Mouse (Mus musculus) thymus, adult 2 months (tissue): ENCODE measurements around the gene Cabp2. TPM values are rescaled to one million over a fixed set of nuclear protein-coding genes. Genes with fewer than 3 reads are reported as not detected.

ENCODE experiments used
- DNase-seq: peaks from one replicate; pipeline ENCODE4 v3.0.0; 2021
- H3K27ac ChIP-seq: fragments of 200-500 bp; 2 replicates; pipeline ENCODE4 v1.5.1; 2012; ENCODE audit warnings: low read length, control low read depth; ENCODE audit not compliant: control insufficient read depth, insufficient read depth
- H3K27me3 ChIP-seq: fragments of 200-500 bp; 2 replicates; pipeline ENCODE4 v1.6.1; 2012; ENCODE audit warnings: mild to moderate bottlenecking, low read length, moderate library complexity, mixed read lengths; ENCODE audit not compliant: control insufficient read depth, insufficient read depth
- H3K36me3 ChIP-seq: fragments of 200-500 bp; 2 replicates; pipeline ENCODE4 v1.6.1; 2012; ENCODE audit warnings: mild to moderate bottlenecking, low read length, moderate library complexity; ENCODE audit not compliant: control insufficient read depth, insufficient read depth
- H3K4me1 ChIP-seq: fragments of 200-500 bp; replicated peaks from 2 replicates; pipeline ENCODE4 v1.6.1; 2012; ENCODE audit warnings: low read length; ENCODE audit not compliant: control insufficient read depth, insufficient read depth
- H3K4me3 ChIP-seq: fragments of 200-500 bp; 2 replicates; pipeline ENCODE4 v1.5.1; 2012; ENCODE audit warnings: mild to moderate bottlenecking, low read length, control low read depth, moderate library complexity; ENCODE audit not compliant: control insufficient read depth, insufficient read depth
- CTCF ChIP-seq: fragments of 200-500 bp; IDR thresholded peaks from 2 replicates; pipeline ENCODE4 v1.5.1; 2012; ENCODE audit warnings: mild to moderate bottlenecking, control low read depth, low read length, moderate library complexity, borderline replicate concordance; ENCODE audit not compliant: control insufficient read depth, poor library complexity, insufficient read depth; ENCODE audit errors: extremely low read depth
- POLR2A ChIP-seq: fragments of 200-500 bp; IDR thresholded peaks from 2 replicates; pipeline ENCODE4 v1.6.1; 2012; ENCODE audit warnings: mild to moderate bottlenecking, low read length, control low read depth, moderate library complexity; ENCODE audit not compliant: control insufficient read depth, poor library complexity, insufficient read depth; ENCODE audit errors: extremely low read depth
- WGBS: fragments of 180-500 bp; shearing (Covaris S2); methylation state at CpG from one replicate; pipeline ENCODE4 v1.1.7; 2018; 5-methylcytosine and 5-hydroxymethylcytosine counted together
- polyA plus RNA-seq: library from polyadenylated mRNA; depleted of rRNA; stranded (reverse); fragments of >200 nt; gene quantifications from 2 replicates; pipeline ENCODE4 v1.2.3, GENCODE M21; 2012

Cabp2 gene
- polyA plus RNA-seq, 1 experiment, result 0.42 TPM

GRCm38 (mm10) chr19:4092750-4093149 lies 11.4 kb downstream of the Cabp2 start:
- H3K4me1 ChIP-seq, result peaks cover 18% of the 10 kb centered on the region
- no peak for TF ChIP-seq POLR2A
- no peak for TF ChIP-seq CTCF
- no peaks in the 10 kb centered on the region for H3K36me3 ChIP-seq
- no peak for DNase-seq
- H3K27me3 ChIP-seq, result no peaks in the 10 kb centered on the region
- H3K4me3 ChIP-seq, result no peak overlapping the region
- 86% methylated on average over 3 of the region's 3 CpGs for WGBS
- no peak overlapping the region for H3K27ac ChIP-seq

DNA sequence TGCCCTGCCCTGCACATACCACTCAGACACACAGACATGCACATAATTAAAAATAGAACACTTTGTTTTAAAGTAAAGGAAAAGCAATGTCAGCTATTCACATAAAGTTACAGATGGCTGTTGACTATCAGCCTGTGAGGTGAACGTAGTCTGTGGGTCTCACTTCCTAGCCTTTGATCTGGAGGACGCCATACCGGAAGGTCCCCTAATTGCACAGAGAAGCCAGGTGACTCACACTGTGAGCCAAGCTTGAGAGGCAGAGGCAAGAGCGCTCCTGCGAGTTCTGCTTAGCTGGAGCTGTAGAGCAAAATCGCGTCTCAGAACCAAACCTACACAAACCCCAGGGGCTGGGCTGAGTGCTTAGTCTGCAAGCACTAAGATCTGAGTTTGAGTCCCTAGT lies 12.4 kb downstream of the Cabp2 start:
- 26% methylated on average over 7 of the region's 7 CpGs for WGBS
- no peak overlapping the region for H3K27ac ChIP-seq

DNA sequence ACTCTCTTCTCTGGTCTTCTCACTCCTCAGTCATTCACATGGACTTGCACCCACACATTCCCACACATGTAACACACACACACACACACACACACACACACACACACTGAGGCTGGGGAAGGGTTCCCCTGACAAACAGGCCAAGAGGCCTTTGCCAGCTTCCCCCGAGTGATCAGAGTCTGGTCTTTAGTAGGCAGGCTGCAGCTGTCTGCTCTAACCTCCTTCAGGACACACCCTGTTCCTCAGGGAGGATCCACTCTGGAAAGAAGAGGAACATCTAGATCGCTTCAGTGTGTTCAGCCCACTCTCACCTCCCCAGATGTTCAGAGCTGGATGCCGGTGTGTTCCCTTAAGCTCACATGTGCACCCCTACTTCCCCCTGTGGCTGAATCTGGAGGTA lies 13.0 kb downstream of the Cabp2 start:
- WGBS, result 94% methylated on average over 3 of the region's 3 CpGs
- H3K4me3 ChIP-seq, result no peak overlapping the region
- H3K4me1 ChIP-seq, result peaks cover 31% of the 10 kb centered on the region
- DNase-seq, result no peak
- no peak overlapping the region for H3K27ac ChIP-seq
- no peaks in the 10 kb centered on the region for H3K27me3 ChIP-seq
- TF ChIP-seq POLR2A (no peak), CTCF (no peak)
- H3K36me3 ChIP-seq, result no peaks in the 10 kb centered on the region

More for the DNA sequence above, 12.4 kb downstream of the Cabp2 start:
- Histone ChIP-seq H3K27me3 (no peaks in the 10 kb centered on the region), H3K4me1 (peaks cover 27% of the 10 kb centered on the region), H3K4me3 (no peak overlapping the region), H3K36me3 (no peaks in the 10 kb centered on the region)
- DNase-seq, result no peak
- TF ChIP-seq CTCF (no peak), POLR2A (no peak)

- WGBS, result 95% methylated on average over 5 of the region's 5 CpGs
- TF ChIP-seq CTCF, result no peak
- TF ChIP-seq POLR2A, result no peak
- DNase-seq, result no peak
- H3K27me3 ChIP-seq, result no peaks in the 10 kb centered on the region
- no peak overlapping the region for H3K27ac ChIP-seq
- no peaks in the 10 kb centered on the region for H3K36me3 ChIP-seq
- H3K4me1 ChIP-seq, result peaks cover 35% of the 10 kb centered on the region
- H3K4me3 ChIP-seq, result no peak overlapping the region
Observed at GRCm38 (mm10) chr19:4094774-4095303, 13.5 kb downstream of the Cabp2 start.

DNA sequence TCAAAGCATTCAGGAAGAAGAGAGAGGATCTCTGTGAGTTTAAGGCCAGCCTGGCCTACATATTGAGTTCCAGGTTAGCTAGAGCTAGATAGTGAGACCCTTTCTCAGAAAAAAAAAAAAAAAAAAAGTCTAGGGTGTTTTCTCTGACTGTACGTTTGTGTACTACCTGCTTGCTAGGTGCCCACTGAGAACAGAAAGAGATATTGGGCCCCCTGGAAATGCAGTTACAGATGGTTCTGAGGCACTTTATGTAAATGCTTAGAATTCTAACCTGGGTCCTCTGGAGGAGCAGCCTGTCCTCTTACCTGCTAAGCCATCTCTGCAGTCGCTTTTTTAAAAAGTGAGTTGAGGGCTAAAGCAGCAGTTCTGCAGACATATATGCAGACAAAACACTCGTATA lies 14.4 kb downstream of the Cabp2 start:
- WGBS, result 88% methylated on average over 3 of the region's 3 CpGs
- Histone ChIP-seq H3K27ac (no peak overlapping the region), H3K4me1 (peaks cover 44% of the 10 kb centered on the region), H3K4me3 (no peak overlapping the region), H3K27me3 (no peaks in the 10 kb centered on the region), H3K36me3 (no peaks in the 10 kb centered on the region)
- no peak for TF ChIP-seq CTCF
- TF ChIP-seq POLR2A, result no peak
- DNase-seq, result no peak

- H3K4me1 ChIP-seq, result peaks cover 52% of the 10 kb centered on the region
- under 1% methylated on average over 65 of the region's 65 CpGs for WGBS
- H3K36me3 ChIP-seq, result no peaks in the 10 kb centered on the region
- H3K4me3 ChIP-seq, result peak within 1 kb of the TSS; percentile 67
- no peaks in the 10 kb centered on the region for H3K27me3 ChIP-seq
- peak; percentile 99 for DNase-seq
- peak within 1 kb of the TSS; percentile 4; the same call in 1 of the 2 replicates for H3K27ac ChIP-seq
- TF ChIP-seq CTCF (peak; percentile 56; the same call in 1 of the 2 replicates), POLR2A (peak; percentile 72; the same call in 1 of the 2 replicates)
Observed at GRCm38 (mm10) chr19:4096642-4097440, 15.5 kb downstream of the Cabp2 start, which contains the start of gene Cdk2ap2. Cdk2ap2 (plus strand) TSS chr19:4097182.
